Mouse (Mus musculus): ENCODE results near the gene Dhrs3.

Gene Dhrs3

GRCm38 (mm10) chr4:144939847-144940411 lies 47.3 kb downstream of the Dhrs3 start:
- DNase-seq (ENCODE audit: low spot score in 2 of 2) = no peak

GRCm38 (mm10) chr4:144940796-144941462 lies 48.3 kb downstream of the Dhrs3 start:
- DNase-seq (ENCODE audit: low spot score in 2 of 2) = no peak

GRCm38 (mm10) chr4:144942433-144942832 lies 49.8 kb downstream of the Dhrs3 start:
- no peak for DNase-seq (ENCODE audit: low spot score in 2 of 2)

- DNase-seq (ENCODE audit: low spot score in 2 of 2) = no peak
These were observed 50.6 kb downstream of the Dhrs3 start for GRCm38 (mm10) chr4:144943273-144943672.

- no peak for DNase-seq (ENCODE audit: low spot score in 2 of 2)
These were observed 55.2 kb downstream of the Dhrs3 start for GRCm38 (mm10) chr4:144947738-144948390.

- DNase-seq (ENCODE audit: low spot score in 2 of 2) = peak in 1 of 2 experiments; percentile 52
These were observed 57.1 kb downstream of the Dhrs3 start for GRCm38 (mm10) chr4:144949441-144950326.

GRCm38 (mm10) chr4:144950327-144950711 lies 57.7 kb downstream of the Dhrs3 start:
- no peak for DNase-seq (ENCODE audit: low spot score in 2 of 2)

GRCm38 (mm10) chr4:144950883-144951282 lies 58.3 kb downstream of the Dhrs3 start:
- no peak for DNase-seq (ENCODE audit: low spot score in 2 of 2)

- no peak for DNase-seq (ENCODE audit: low spot score in 2 of 2)
These were observed 59.2 kb downstream of the Dhrs3 start for GRCm38 (mm10) chr4:144951859-144952258.

- no peak for DNase-seq (ENCODE audit: low spot score in 2 of 2)
These were observed 60.8 kb downstream of the Dhrs3 start for GRCm38 (mm10) chr4:144953421-144953820.

- no peak for DNase-seq (ENCODE audit: low spot score in 2 of 2)
These were observed 63.2 kb downstream of the Dhrs3 start for GRCm38 (mm10) chr4:144955863-144956262.

- DNase-seq (ENCODE audit: low spot score in 2 of 2) = no peak
These were observed 63.7 kb downstream of the Dhrs3 start for GRCm38 (mm10) chr4:144956293-144956692.

GRCm38 (mm10) chr4:144957186-144957585 lies 64.6 kb downstream of the Dhrs3 start:
- no peak for DNase-seq (ENCODE audit: low spot score in 2 of 2)

- DNase-seq (ENCODE audit: low spot score in 2 of 2) = no peak
These were observed 65.1 kb downstream of the Dhrs3 start for GRCm38 (mm10) chr4:144957721-144958120.

GRCm38 (mm10) chr4:144960188-144960904 lies 67.7 kb downstream of the Dhrs3 start:
- no peak for DNase-seq (ENCODE audit: low spot score in 2 of 2)

- DNase-seq (ENCODE audit: low spot score in 2 of 2) = no peak
These were observed 68.6 kb downstream of the Dhrs3 start for GRCm38 (mm10) chr4:144961232-144961631.

- no peak for DNase-seq (ENCODE audit: low spot score in 2 of 2)
These were observed 69.1 kb downstream of the Dhrs3 start for GRCm38 (mm10) chr4:144961696-144962095.

GRCm38 (mm10) chr4:144965255-144965654 lies 72.6 kb downstream of the Dhrs3 start:
- no peak for DNase-seq (ENCODE audit: low spot score in 2 of 2)

GRCm38 (mm10) chr4:144968371-144968770 lies 75.7 kb downstream of the Dhrs3 start:
- no peak for DNase-seq (ENCODE audit: low spot score in 2 of 2)

- no peak for DNase-seq (ENCODE audit: low spot score in 2 of 2)
These were observed 76.4 kb downstream of the Dhrs3 start for GRCm38 (mm10) chr4:144969030-144969429.

GRCm38 (mm10) chr4:144971048-144971447 lies 78.4 kb downstream of the Dhrs3 start:
- DNase-seq (ENCODE audit: low spot score in 2 of 2) = no peak
